Mouse (Mus musculus) CH12.LX (cell line): ENCODE results near the gene 4930556J24Rik. TPM values are rescaled to one million over a fixed set of nuclear protein-coding genes. Genes with fewer than 3 reads are reported as not detected.

Experiments
- DNase-seq: peaks from one replicate; pipeline ENCODE4 v3.0.0-alpha.2; 2013; ENCODE audit errors: extremely low read depth
- H3K27ac ChIP-seq: 2 replicates; pipeline ENCODE4 v1.5.1; 2012; ENCODE audit warnings: low read depth, mild to moderate bottlenecking, control low read depth, moderate library complexity; ENCODE audit not compliant: insufficient read depth
- H3K27me3 ChIP-seq: replicated peaks from 2 replicates; pipeline ENCODE3; 2012; ENCODE audit warnings: inconsistent platforms
- H3K36me3 ChIP-seq, 2 experiments: replicated peaks in 1 of 2; 2 replicates each; pipeline versions ENCODE3 to v1.6.1; 2012; ENCODE audit warnings: inconsistent platforms in 1 of 2, low read length in 1 of 2, mild to moderate bottlenecking in 1 of 2, mixed read lengths in 1 of 2, moderate library complexity in 1 of 2; ENCODE audit not compliant: control insufficient read depth in 1 of 2, insufficient read depth in 1 of 2
- H3K4me1 ChIP-seq, 2 experiments: 2 replicates each; pipeline ENCODE4 v1.6.1; 2012; ENCODE audit warnings: inconsistent platforms in 1 of 2, moderate library complexity in 1 of 2; ENCODE audit not compliant: insufficient read depth in 2 of 2, control insufficient read depth in 1 of 2
- H3K4me2 ChIP-seq: 2 replicates; pipeline ENCODE4 v1.6.1; 2012; ENCODE audit warnings: low read depth, mild to moderate bottlenecking, control low read depth; ENCODE audit not compliant: poor library complexity, insufficient read depth, severe bottlenecking
- H3K4me3 ChIP-seq, 3 experiments: fragments of 150-350 bp in 1 of 3; sonication (generic) in 1 of 3; replicated peaks in 1 of 3; 2 replicates each; pipeline versions ENCODE3 to v1.5.1; 2011 to 2012; ENCODE audit warnings: low read depth in 2 of 3, low read length in 2 of 3, mild to moderate bottlenecking in 2 of 3, moderate library complexity in 2 of 3, control low read depth in 1 of 3, improper control_type of control experiment in 1 of 3, inconsistent platforms in 1 of 3, mixed read lengths in 1 of 3; ENCODE audit not compliant: poor library complexity in 1 of 3
- H3K79me2 ChIP-seq: replicated peaks from 2 replicates; pipeline ENCODE4 v1.6.1; 2012; ENCODE audit warnings: mild to moderate bottlenecking, moderate library complexity; ENCODE audit not compliant: control insufficient read depth, poor library complexity, insufficient read depth, severe bottlenecking; ENCODE audit errors: extremely low read depth
- H3K9ac ChIP-seq: 2 replicates; pipeline ENCODE4 v1.6.1; 2012; ENCODE audit warnings: low read depth, mild to moderate bottlenecking, control low read depth, moderate library complexity; ENCODE audit not compliant: insufficient read depth
- H3K9me3 ChIP-seq: replicated peaks from 2 replicates; pipeline ENCODE3; 2012; ENCODE audit warnings: low read length, inconsistent platforms, mixed read lengths
- CHD1 ChIP-seq: IDR thresholded peaks from 2 replicates; pipeline ENCODE4 v1.6.1; 2012; ENCODE audit warnings: low read depth, low read length, improper control_type of control experiment, inconsistent platforms
- E2F4 ChIP-seq: IDR thresholded peaks from 2 replicates; pipeline ENCODE4 v1.6.1; 2011; ENCODE audit warnings: low read depth, low read length, improper control_type of control experiment; ENCODE audit not compliant: insufficient replicate concordance
- ELF1 ChIP-seq: IDR thresholded peaks from 2 replicates; pipeline ENCODE4 v1.6.1; 2014; ENCODE audit warnings: low read depth, mild to moderate bottlenecking, inconsistent platforms, low read length, improper control_type of control experiment
- GABPA ChIP-seq: IDR thresholded peaks from 2 replicates; pipeline ENCODE4 v1.6.1; 2012; ENCODE audit warnings: low read depth, low read length, improper control_type of control experiment, inconsistent platforms; ENCODE audit not compliant: insufficient replicate concordance
- HCFC1 ChIP-seq: IDR thresholded peaks from 2 replicates; pipeline ENCODE4 v1.6.1; 2012; ENCODE audit warnings: low read depth, mild to moderate bottlenecking, inconsistent platforms, low read length, improper control_type of control experiment
- JUN ChIP-seq: IDR thresholded peaks from 2 replicates; pipeline ENCODE4 v1.6.1; 2011; ENCODE audit warnings: low read depth, mild to moderate bottlenecking, low read length, improper control_type of control experiment, moderate library complexity; ENCODE audit not compliant: insufficient read depth
- KAT2A ChIP-seq: IDR thresholded peaks from 2 replicates; pipeline ENCODE4 v1.6.1; 2012; ENCODE audit warnings: low read length, improper control_type of control experiment, inconsistent platforms; ENCODE audit not compliant: insufficient replicate concordance
- MAFK ChIP-seq: IDR thresholded peaks from 2 replicates; pipeline ENCODE4 v1.6.1; 2011; ENCODE audit warnings: low read length, improper control_type of control experiment; ENCODE audit not compliant: insufficient replicate concordance
- MAX ChIP-seq: IDR thresholded peaks from 2 replicates; pipeline ENCODE4 v1.6.1; 2011; ENCODE audit warnings: low read length, improper control_type of control experiment
- MAZ ChIP-seq: IDR thresholded peaks from 2 replicates; pipeline ENCODE4 v1.6.1; 2012; ENCODE audit warnings: low read depth, mild to moderate bottlenecking, inconsistent platforms, low read length, improper control_type of control experiment, moderate library complexity
- MXI1 ChIP-seq: IDR thresholded peaks from 2 replicates; pipeline ENCODE4 v1.6.1; 2011; ENCODE audit warnings: mild to moderate bottlenecking, low read depth, low read length, improper control_type of control experiment
- NELFE ChIP-seq: IDR thresholded peaks from 2 replicates; pipeline ENCODE4 v1.6.1; 2011; ENCODE audit warnings: low read depth, low read length, improper control_type of control experiment
- NRF1 ChIP-seq: IDR thresholded peaks from 2 replicates; pipeline ENCODE4 v1.6.1; 2014; ENCODE audit warnings: low read depth, mild to moderate bottlenecking, inconsistent platforms, low read length, improper control_type of control experiment, moderate library complexity
- PAX5 ChIP-seq: IDR thresholded peaks from 2 replicates; pipeline ENCODE4 v1.6.1; 2012; ENCODE audit warnings: low read length, inconsistent platforms, mixed read lengths
- RAD21 ChIP-seq: IDR thresholded peaks from 2 replicates; pipeline ENCODE4 v1.6.1; 2011; ENCODE audit warnings: low read depth, mild to moderate bottlenecking, low read length, improper control_type of control experiment, moderate library complexity
- SIN3A ChIP-seq: IDR thresholded peaks from 2 replicates; pipeline ENCODE4 v1.6.1; 2012; ENCODE audit warnings: low read length, improper control_type of control experiment, inconsistent platforms
- TBP ChIP-seq: conservative IDR thresholded peaks from 2 replicates; pipeline ENCODE4 v1.6.1; 2011; ENCODE audit warnings: low read depth, low read length, improper control_type of control experiment
- TCF12 ChIP-seq: IDR thresholded peaks from 2 replicates; pipeline ENCODE4 v1.6.1; 2014; ENCODE audit warnings: low read depth, mild to moderate bottlenecking, inconsistent platforms, low read length, improper control_type of control experiment
- UBTF ChIP-seq: IDR thresholded peaks from 2 replicates; pipeline ENCODE4 v1.6.1; 2012; ENCODE audit warnings: low read depth, mild to moderate bottlenecking, inconsistent platforms, low read length, improper control_type of control experiment, moderate library complexity
- USF1 ChIP-seq: IDR thresholded peaks from 2 replicates; pipeline ENCODE4 v1.6.1; 2014; ENCODE audit warnings: low read depth, mild to moderate bottlenecking, inconsistent platforms, low read length, improper control_type of control experiment
- USF2 ChIP-seq: conservative IDR thresholded peaks from 2 replicates; pipeline ENCODE4 v1.6.1; 2011; ENCODE audit warnings: low read depth, low read length, improper control_type of control experiment
- ZMIZ1 ChIP-seq: IDR thresholded peaks from 2 replicates; pipeline ENCODE4 v1.6.1; 2012; ENCODE audit warnings: low read depth, mild to moderate bottlenecking, inconsistent platforms, low read length, improper control_type of control experiment
- ZNF384 ChIP-seq: IDR thresholded peaks from 2 replicates; pipeline ENCODE4 v1.6.1; 2012; ENCODE audit warnings: low read depth, low read length, improper control_type of control experiment, inconsistent platforms
- dilution Hi-C: fragments of 300-500 bp; cut with MboI; formaldehyde crosslinking; loops from 2 replicates; pipeline ENCODE4 v1.14.3; 2020; ENCODE audit warnings: low sequenced_read_pairs; ENCODE audit not compliant: extremely low pct_unique_long_range_greater_than_20kb, extremely low pct_ligation_motif_present
- in situ Hi-C: fragments of 300-500 bp; cut with MboI; formaldehyde crosslinking; loops from 3 replicates; pipeline ENCODE4 v1.14.3; 2019; ENCODE audit warnings: low sequenced_read_pairs, low pct_ligation_motif_present, low pct_unique_long_range_greater_than_20kb, mixed read lengths
- polyA plus RNA-seq: library from polyadenylated mRNA; unstranded; fragments of >175 nt; gene quantifications from 2 replicates; pipeline ENCODE4 v1.2.1, GENCODE M21; 2012; ENCODE audit warnings: low read depth; ENCODE audit not compliant: insufficient read length
- total RNA-seq, 2 experiments: library from RNA; depleted of rRNA; stranded (reverse); fragments of 300-350 nt in 1 of 2; fragments of >200 nt in 1 of 2; gene quantifications; 2 replicates each; pipeline ENCODE4 v1.2.3; 2012 to 2014

4930556J24Rik gene
- total and polyA plus RNA-seq, 3 experiments = 0.21 to 0.70 TPM; not detected in 1

DNA sequence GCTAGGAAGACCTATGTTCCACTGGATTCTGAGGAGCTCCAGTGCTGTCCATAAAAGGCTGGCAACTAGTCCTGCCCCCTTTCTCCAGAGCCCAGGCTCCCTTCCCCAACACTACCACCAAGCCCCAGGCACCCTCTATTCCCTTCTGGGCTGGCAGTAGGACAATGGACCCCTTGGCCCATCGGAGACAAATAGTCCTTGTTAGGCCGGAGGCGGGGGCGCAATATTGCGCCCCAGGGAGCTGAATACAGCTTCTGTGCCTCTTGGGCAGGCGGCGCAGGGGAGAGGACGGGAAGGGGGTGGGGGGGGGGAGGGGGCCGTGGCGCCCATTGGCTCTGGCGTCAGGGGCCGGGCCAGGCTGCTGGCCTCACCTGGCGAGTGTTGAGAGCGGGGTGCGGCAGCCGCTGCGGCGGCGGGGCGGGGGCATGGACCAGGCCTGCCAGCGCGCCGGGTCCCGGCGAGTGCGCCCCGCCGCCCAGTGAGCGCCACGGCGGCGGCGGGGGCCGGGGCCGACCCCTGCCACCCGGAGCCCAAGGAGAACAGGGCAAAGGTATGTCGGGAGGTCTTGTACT lies 6.8 kb upstream of the 4930556J24Rik start, which contains the start of gene Gal3st1:
Gene Gal3st1 (plus strand): TSS at position 346 of the 572 bp plus-strand sequence.
- H3K4me1 ChIP-seq = no peaks in the 10 kb centered on the region
- DNase-seq = no peak
- H3K27ac ChIP-seq = no peak within 1 kb of the TSS
- in situ Hi-C loops (no loop called here), dilution Hi-C loops (no loop called here)
- H3K9me3 ChIP-seq = peaks cover 15% of the 10 kb centered on the region
- H3K4me3 ChIP-seq = no peak within 1 kb of the TSS
- no peaks in the 10 kb centered on the region for H3K79me2 ChIP-seq
- H3K36me3 ChIP-seq = peaks cover 10 to 44% of the 10 kb centered on the region in 2 experiments
- H3K9ac ChIP-seq = no peak within 1 kb of the TSS
- H3K27me3 ChIP-seq = no peaks in the 10 kb centered on the region
- H3K4me2 ChIP-seq = no peak within 1 kb of the TSS
- TF ChIP-seq SIN3A (no peak), USF1 (no peak), ZMIZ1 (no peak), USF2 (no peak), RAD21 (no peak), HCFC1 (no peak), MXI1 (no peak), TBP (no peak), ZNF384 (no peak), GABPA (no peak), MAX (no peak), E2F4 (no peak), PAX5 (no peak), NELFE (no peak), MAFK (no peak), ELF1 (no peak), UBTF (no peak), MAZ (no peak)

GRCm38 (mm10) chr11:3982275-3983209 lies 6.0 kb upstream of the 4930556J24Rik start:
- Histone ChIP-seq H3K27ac (no peak overlapping the region), H3K4me1 (no peaks in the 10 kb centered on the region), H3K36me3 (peaks cover 19 to 52% of the 10 kb centered on the region in 2 experiments), H3K4me3 (no peak overlapping the region), H3K4me2 (no peak overlapping the region), H3K79me2 (no peaks in the 10 kb centered on the region), H3K9me3 (peaks cover 15% of the 10 kb centered on the region), H3K27me3 (no peaks in the 10 kb centered on the region), H3K9ac (no peak overlapping the region)
- dilution Hi-C loops (no loop called here), in situ Hi-C loops (no loop called here)
- TF ChIP-seq TCF12 (no peak), CHD1 (no peak), JUN (no peak), USF1 (no peak), KAT2A (no peak), NRF1 (no peak)
- no peak for DNase-seq
